Mouse (Mus musculus): ENCODE measurements around the gene Smim10l2a. TPM values are rescaled to one million over a fixed set of nuclear protein-coding genes. Genes with fewer than 3 reads are reported as not detected.

Gene Smim10l2a
- polyA plus RNA-seq (2017; shearing (Covaris generic)) = 4.5 TPM

GRCm38 (mm10) chrX:56374431-56375128, at the start of gene Smim10l2a:
TSS of gene Smim10l2a (plus strand) at chrX:56374586.

GRCm38 (mm10) chrX:56346176-56346931, 28.0 kb upstream of the Smim10l2a start, which contains the start of gene Zfp449:
TSS of gene Zfp449 (plus strand) at chrX:56346400.

Other genes with a start within 250 kb of the Smim10l2a start
- 0.84 TPM for gene 3830403N18Rik, start 238.0 kb upstream of the Smim10l2a start, polyA plus RNA-seq (2017; shearing (Covaris generic))
- not detected for gene Gm773, start 161.7 kb upstream of the Smim10l2a start, polyA plus RNA-seq (2017; shearing (Covaris generic))
- gene Zfp449, start 28.2 kb upstream of the Smim10l2a start, polyA plus RNA-seq (2017; shearing (Covaris generic)) = 1.7 TPM
- not detected for gene Gm2174, start 73.4 kb downstream of the Smim10l2a start, polyA plus RNA-seq (2017; shearing (Covaris generic))
- 40.1 TPM for gene Ints6l, start 80.3 kb downstream of the Smim10l2a start, polyA plus RNA-seq (2017; shearing (Covaris generic))
- gene Gm10477, start 150.2 kb downstream of the Smim10l2a start, polyA plus RNA-seq (2017; shearing (Covaris generic)) = not detected
- gene Gm648, start 175.0 kb downstream of the Smim10l2a start, polyA plus RNA-seq (2017; shearing (Covaris generic)) = not detected
- 9.8 TPM for gene Mmgt1, start 223.5 kb downstream of the Smim10l2a start, polyA plus RNA-seq (2017; shearing (Covaris generic))
- gene Slc9a6, start 235.2 kb downstream of the Smim10l2a start, polyA plus RNA-seq (2017; shearing (Covaris generic)) = 14.5 TPM